Mouse (Mus musculus) cerebellum, adult 8-10 months (tissue): Measurements from ENCODE around the gene Uchl3.

Source experiments
- DNase-seq: peaks from one replicate; pipeline ENCODE4 v3.0.0; 2022

Gene Uchl3

DNA sequence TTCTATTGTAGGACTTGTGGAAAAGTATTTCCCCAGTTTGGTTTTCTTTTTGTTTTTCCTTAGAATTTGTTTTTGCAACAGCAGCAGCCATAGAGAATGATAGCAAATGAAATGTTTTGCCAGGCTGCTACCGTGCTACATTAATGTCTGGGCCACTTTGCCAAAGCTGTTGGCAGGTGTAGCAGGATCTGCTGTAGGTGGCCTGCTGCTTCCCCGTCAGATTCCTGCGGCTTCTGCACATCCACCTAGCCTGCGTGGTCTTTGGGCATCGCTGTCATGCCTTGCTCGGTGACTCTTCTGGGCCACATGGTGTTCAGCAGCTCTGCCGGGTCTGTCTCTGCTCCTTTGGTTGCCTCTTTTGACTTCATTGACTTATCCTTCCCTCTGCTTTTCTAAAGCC, 14.9 kb downstream of the Uchl3 start:
- peak; percentile 52 for DNase-seq

- DNase-seq, result no peak
These were observed 18.5 kb downstream of the Uchl3 start for GRCm38 (mm10) chr14:101672226-101672625.

DNA sequence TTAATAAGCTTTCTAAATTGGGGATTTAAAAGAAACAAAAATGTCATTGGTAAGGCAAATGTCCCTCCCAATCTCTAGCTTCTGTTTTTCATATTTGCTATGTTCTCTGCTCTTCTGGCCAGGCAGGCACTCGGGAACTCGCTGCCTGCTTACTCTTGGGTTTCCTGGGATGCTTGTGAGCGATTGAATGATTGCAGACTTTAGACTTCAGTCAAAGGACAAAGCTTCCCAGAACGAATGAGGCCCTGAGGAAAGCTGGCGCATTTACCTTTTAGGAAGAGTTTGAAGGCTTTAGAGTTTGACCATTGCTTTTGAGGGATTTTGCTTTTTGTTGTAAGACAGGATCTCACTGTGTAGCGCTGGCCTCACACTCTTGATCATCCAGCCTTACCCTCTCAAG, 33.9 kb downstream of the Uchl3 start:
- no peak for DNase-seq

GRCm38 (mm10) chr14:101688406-101688805, 34.6 kb downstream of the Uchl3 start:
- no peak for DNase-seq

DNA sequence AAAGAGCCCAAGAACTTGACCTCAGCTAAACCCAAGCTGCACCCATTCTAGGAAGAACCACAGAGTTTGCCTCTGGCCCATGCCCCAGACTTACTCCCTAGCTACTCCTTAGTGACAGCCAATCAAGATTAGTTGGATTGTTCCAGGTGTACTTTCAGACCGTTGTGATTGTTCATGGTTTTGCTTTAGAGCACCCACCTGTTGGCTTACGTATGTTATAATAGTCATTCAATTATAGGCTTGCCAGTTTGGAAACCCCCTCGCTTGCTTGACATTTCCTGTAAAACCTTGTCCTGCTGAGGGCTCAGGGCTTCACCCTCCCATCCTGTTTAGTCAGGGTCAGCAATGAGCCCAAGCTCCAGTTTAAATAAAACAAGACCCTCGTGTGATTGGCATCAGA, 50.7 kb downstream of the Uchl3 start:
- DNase-seq, result no peak

GRCm38 (mm10) chr14:101707088-101707487, 53.3 kb downstream of the Uchl3 start:
- no peak for DNase-seq

DNA sequence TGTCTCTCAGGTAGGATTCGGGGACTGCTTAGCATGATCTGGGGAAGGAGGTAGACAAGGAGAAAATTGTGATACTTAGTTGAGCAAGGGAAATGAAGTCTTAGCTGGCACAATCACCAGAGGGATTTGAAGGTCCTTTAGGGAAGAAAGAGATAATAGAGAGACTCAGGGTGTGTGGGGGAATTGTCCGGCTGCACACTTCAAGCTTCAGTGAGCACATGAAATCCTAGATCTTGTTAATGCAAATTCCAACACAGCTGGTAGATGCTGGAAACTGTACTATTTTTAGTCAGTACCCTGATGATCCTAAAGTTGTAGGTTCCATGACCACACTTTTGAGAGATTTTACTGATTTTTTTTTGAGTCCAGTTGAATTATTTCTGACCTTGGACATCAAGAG, 60.6 kb downstream of the Uchl3 start:
- no peak for DNase-seq

DNA sequence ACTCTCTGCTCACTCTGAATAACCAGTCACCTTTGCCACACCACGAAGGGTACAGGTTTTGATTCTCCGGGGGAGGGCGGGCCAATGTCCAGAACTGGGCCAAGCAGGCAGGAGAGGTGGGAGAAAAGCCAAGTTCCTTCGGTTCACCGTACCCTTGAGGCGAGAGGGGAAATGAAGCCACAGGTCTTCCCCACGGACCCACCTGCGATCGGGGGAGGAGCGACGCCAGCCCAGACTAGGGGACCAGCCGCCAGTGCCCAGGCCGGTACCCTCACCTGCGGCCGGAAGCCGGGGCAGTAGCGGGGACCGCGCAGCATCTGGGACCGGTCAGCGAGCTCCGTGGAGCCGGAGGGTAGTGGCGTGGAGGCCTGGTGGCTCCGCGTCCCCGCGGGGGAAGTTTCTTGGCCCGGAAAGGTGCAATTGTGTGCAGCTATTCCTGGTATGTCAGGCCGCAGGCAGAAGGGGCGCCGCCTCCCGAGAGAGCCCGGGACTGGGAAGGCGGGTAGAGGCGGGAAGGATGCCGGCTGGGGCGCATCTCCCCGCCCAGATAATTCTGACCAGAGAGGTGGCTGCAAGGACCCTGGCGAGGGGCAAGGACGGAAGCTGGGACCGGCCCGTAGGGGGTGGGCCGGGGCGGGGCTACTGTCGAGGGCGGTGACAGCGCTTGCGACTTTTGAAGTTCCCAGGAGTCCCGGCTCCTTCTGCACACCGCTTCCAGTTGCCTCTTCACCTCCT, 75.6 kb downstream of the Uchl3 start, which contains the start of the genes Gm9922 and Lmo7:
Gene Gm9922, minus strand, starts transcription at position 578 of the 735 bp plus-strand sequence.
Gene Lmo7, plus strand, starts transcription at position 721 of the 735 bp plus-strand sequence.
- peak; percentile 12 for DNase-seq

DNA sequence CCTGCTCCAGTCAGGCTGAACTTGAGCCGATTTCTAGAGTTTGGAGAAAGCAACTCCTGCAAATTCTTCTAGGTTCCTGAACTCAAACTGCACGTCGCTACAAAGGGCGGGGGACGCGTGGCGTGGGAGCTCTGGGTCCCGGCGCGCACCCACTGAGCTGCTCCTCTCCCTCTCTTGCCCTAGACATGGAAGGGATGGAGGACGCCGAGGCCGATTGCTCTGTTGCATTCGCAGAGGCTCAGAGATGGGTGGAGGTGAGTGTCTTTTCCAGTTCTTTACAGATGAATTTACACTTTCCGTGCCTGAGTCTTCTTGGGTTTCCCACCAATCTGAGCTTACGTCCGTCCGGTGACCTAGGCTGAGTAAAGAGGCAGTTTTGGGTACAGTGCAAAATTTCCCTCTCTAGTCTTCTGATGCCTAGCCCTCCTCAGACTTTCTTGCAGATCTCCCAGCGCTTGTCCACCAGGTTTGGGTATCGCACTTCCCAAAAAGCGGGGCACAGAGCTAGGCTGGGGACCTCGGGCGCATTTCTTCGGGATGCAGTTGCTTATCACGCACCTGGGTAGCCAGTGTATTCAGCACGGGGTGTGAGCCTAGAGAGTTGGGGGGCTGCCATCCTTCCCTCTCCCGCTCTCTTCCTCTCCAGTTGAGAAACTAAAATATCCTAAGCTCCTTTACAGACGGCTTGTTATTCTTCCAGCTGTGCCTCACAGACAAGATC, 76.4 kb downstream of the Uchl3 start:
- no peak for DNase-seq

- no peak for DNase-seq
These were observed 80.0 kb downstream of the Uchl3 start for GRCm38 (mm10) chr14:101733542-101734303.

DNA sequence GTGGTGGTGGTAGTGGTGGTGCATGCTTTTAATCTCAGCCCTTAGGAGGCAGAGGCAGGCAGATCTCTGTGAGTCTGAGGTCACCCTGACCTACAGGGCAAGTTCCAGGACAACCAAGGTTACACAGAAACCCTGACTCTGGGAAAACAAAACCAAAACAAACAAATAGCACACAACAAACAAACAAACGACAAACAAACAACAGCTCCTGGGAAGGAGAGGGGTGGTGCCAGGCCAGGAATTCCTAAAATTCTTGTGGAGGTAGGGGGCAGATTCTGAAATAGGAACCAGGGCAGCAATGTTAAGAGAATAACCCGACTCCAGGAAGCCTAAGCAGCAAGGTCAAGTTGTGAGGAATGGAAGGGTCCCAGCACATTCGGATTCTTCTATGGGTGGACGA, 83.7 kb downstream of the Uchl3 start:
- no peak for DNase-seq
